Mouse (Mus musculus) gastrocnemius, adult 18-20 months (tissue): ENCODE data around the gene Adh4. TPM values are rescaled to one million over a fixed set of nuclear protein-coding genes. Genes with fewer than 3 reads are reported as not detected.
"Not testable (repeated sequence)": the region's sequence is repeated elsewhere in the genome, so short reads cannot be mapped to it uniquely, and the experiment has no call there.

Experiments
- DNase-seq: peaks from one replicate; pipeline ENCODE4 v3.0.0; 2021; ENCODE audit warnings: low spot score
- total RNA-seq, 2 experiments: library from RNA; stranded (reverse); gene quantifications; 2 replicates each; pipeline ENCODE4 v1.2.3; 2021

Adh4 gene
- total RNA-seq, 2 experiments from 2014 or later = not detected

DNA sequence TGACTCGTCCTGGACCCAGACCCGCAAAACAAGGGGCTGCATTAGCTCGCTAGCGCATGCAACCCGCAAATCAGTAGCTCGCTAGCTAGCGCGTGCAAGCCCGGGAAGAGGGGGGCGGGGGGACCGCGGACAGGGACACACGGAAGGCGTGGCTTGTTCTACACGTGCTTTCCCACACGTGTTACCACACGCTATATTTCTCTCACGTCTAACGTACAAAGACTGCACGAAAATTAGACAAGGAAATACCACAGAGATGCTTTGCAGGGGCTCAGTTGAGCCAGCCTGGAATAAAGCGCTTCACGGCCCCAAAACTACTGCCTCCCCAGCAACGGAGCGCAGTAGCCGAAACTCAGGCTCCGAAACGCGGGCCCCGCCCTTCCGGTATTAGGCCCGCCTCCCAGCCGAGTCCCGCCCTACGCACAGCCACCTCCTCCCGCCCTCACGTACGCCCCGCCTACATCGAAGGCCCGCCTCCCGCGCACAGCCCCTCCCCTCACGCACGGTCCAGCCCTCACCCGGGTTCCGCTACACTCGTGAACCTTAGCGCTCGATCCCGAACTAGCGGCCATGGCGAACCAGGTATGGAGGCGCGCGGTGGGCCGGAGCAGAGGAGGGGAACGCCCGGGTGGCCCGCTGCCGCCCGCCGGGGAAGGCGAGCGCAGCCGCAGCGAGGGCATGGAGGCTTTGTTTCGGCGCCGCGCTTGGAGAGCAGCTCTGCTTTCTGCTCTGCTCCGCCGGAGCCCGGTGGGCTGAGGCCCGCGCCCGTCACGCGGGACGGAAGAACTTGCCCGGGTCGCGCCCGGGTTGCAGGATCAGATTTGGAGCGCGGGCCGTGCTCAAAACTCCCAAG, 27.6 kb downstream of the Adh4 start, which contains the start of gene Adh5:
TSS of gene Adh5 (plus strand) at position 482 of the 853 bp plus-strand sequence.
- DNase-seq = peak; percentile 94

DNA sequence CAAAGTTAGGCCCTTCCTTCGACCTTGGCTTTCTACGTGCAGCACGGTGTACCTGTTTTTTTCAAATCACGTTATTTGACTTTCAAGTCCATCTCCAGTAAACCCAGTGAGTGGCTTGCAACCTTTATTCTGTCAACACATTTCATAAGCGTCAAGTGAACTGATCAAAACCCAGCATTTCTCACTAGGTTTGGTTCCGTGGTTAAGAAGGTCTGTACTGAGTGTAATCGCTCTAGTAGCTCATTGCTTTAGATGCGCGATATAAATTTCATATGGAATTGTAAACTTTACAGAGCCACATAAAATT, 28.2 kb downstream of the Adh4 start:
- no peak for DNase-seq

DNA sequence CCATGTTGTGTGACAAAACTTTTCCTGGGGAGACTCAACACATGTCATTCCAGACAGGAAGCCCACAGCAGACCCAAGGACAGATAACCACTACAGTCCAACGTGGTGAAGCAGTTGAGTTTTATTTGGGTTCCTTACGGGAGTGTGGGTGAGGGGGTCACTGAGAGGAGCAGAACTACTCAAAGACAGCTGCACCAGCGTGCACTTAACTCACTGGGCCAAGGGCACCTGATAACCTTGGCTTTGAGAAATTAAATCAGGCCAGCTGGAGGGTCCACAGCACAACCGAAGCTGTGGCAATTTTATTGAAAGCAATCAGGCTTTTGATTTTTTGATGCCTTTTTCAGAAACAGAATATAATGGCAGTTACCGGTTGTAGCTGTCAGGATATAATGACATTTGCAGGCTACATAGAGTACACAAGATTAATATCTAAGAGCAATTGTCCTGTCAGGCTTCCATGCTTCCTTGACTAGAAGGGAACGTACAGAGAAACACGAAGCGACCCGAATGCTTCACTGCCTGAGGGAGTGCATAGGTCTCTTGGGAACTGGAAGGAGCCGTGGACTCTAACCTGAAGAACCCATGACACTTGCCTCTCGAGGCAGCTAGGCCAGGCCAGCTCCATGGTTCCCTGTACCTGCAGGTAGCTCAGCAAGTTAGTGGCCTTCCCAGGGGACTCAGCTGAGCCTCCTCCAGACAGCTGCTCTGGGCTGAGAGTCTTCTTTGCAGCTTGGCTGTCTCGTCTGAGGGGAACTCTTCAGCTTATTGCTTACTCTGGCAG, 33.0 kb downstream of the Adh4 start:
- no peak for DNase-seq

DNA sequence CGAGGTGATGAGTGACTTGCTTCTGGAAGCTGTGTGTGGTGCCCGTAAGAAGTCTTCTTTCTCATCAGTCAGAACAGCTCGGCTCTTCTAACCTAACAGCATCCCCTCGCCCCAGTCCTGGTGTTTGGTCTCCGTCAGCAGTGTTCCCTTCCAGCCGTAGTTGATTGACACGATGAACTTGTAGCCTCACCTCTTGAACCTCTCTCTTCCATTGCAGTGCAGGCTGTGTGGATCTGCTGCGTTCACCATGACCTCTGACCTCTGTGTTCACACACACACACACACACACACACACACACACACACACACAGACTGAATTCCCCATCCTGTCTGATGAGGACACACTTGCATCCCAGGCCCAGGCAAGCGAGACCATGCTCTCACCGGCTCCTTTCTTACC, 36.9 kb downstream of the Adh4 start:
- no peak for DNase-seq

DNA sequence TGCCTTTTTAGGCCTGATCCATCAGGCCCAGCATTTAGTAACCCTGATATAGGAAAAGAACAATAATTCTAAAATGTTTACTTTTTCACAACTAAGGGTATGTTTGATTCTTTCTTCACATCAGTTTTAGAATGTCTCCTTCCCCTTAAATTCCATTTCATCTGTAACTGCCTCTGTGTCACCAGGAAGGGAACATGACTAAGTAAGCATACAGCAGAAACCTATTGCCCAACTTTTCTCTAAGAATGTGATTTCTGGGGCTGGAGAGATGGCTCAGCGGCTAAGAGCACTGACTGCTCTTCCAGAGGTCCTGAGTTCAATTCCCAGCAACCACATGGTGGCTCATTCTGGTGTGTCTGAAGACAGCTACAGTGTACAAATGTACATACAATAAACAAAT, 39.0 kb downstream of the Adh4 start:
- DNase-seq = no peak

DNA sequence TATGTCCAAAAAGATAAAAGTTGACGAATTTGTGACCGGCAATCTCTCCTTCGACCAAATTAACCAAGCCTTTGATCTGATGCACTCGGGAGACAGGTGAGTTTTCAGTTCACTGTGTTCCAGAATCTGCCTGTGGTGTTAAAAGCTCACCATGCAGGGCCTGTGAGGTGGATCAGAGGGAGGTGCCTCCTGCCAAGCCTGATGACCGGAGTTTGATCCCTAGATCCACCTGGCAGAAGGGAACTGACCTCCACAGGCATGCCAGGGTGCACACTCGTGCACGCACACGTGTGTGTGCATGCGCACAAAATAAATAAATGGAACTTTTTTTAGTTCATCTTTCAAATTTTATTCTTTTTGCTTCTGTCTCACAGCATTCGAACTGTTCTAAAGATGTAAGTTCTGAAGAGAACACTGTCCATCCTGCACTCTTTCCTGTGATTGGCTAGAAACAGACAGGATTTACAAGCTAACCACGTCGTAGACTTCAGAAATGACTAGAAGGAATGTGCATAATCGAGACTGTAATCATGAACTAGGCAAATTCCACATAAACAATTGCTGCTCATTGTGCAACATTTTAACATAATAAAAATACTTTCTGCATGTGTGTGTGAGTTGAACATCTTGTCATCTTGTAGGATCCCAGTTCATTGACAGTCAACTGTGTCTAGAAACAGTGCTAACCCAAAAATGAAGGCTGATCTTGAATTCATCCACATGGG, 39.6 kb downstream of the Adh4 start:
- no peak for DNase-seq

DNA sequence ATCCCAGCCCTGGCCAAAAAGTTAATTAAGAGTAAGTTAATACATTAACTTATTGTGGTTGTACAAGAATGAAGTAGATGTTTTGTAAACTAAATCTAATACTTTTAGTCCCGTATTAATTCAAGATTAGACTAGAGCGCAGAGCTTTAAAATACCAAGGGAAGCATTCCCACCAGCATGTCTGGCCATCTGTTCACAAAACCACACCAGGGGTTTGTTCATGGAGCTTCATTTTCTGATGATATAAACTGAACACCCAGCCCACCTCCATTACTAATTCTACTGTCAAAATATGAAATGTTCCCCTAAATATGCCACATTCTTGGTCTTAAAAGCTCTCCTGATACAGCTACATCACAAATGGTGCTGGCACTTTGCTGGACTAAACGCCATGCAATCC, 43.2 kb downstream of the Adh4 start:
- no peak for DNase-seq

DNA sequence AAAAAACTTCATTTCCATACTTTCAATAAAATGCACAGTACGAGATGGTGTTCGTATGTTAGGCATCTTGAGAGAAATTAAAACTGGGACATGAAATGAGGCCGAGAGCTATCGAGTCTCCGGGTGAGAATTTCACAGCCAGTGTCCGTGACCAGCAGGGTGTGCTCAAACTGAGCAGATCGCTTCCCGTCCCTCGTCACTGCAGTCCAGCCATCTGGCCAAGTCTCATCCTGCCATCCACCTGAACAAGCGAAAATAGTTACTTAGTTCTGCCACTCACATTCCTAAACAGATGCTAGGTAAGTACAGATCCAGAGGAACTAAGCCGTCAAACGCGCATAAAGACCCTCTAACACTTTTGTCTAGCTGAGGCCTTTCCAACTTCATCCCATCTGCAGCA, 45.0 kb downstream of the Adh4 start:
- peak; percentile 27 for DNase-seq

DNA sequence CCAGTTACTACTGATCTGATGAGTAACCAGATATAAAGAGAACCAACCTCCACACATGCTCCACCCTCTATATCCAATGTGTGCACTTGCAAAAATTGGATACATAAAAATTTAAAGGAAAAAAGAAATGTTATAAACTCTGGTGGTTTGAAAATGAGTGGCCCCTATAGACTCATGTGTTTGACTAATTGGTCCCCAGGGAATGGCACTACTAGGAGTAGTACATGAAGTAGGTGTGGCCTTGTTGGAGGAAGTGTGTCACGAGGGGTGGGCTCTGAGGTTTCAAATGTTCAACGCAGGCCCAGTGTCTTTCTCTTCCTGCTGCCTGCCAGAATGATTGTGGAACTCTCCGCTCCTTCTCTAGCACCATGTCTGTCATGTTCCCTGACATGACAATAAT, 46.6 kb downstream of the Adh4 start:
- no peak for DNase-seq

DNA sequence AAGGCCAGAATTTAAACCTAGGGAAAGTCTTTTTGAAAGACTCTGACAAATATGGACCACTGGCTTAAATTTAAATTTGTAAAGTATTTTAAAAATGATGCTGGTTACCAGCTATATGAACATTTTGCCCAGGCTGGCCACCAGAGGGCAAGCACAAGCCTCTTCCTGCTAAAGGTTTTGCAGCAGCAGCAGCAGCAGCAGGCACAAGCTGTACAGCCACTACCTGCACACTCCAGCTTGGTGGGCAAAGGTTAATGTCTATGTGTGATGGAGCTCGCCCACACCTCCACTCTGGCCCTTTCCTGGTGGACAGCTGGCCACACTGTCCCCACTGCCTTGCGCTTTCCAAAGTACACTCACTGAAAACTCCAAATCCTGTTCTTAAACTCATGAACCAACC, 47.9 kb downstream of the Adh4 start:
- no peak for DNase-seq

DNA sequence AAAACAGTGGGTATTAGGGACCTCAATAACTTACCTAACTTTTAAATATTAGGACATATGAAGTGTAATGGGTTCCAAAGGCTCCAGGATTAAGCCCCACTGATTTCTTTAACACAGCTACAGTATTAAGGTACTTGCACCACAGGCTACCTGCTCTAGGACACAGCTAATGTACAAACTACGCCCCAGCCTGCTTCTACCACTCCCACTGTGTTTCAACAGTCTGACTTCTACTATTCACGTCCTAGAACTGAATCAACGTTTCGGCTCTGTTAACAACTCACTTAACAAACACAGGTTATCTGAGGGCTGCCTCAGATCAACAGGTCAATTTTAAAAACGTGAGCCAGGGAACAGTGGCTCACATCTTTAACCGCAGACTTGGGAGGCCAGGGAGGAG, 48.5 kb downstream of the Adh4 start:
- no peak for DNase-seq

DNA sequence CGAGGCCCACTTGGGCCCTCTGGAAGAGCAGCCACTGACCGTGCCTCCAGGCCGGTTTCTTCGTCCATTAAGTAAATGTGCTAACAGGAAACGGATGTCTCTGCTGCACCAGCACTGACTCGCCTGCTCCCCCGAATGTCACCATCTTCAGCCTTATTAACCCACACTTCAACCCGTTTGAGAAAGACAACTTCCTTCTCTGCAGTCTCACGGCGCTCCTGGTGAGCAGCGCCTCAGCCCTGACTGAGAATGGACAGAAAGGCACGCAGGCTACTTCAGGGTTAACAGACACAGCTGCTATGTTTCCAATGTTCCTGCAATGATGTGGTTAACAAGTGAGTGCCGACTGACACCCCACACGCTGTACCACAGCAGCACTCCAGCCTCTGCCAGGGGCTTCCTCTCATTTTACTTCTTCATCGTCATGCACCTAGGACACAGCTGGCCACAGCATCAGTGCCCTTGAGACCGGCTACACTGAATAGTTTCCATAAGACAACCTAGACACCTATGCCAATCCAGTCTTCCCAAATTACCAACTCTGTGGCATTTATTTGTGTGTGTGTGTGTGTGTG, 49.4 kb downstream of the Adh4 start:
- no peak for DNase-seq

DNA sequence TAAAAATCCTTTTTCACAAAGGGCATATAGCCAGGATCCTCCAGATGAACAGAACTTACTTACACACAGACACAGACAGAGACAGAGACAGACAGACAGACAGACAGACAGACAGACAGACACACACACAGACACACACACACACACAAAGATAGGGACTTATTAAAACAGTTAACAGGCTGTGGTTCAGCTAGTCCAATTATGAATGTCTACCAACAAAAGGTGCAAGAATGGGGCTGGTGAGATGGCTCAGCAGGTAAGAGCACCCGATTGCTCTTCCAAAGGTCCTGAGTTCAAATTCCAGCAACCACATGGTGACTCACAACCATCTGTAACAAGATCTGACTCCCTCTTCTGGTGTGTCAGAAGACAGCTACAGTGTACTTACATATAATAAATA, 51.4 kb downstream of the Adh4 start:
- DNase-seq = not testable (repeated sequence)

DNA sequence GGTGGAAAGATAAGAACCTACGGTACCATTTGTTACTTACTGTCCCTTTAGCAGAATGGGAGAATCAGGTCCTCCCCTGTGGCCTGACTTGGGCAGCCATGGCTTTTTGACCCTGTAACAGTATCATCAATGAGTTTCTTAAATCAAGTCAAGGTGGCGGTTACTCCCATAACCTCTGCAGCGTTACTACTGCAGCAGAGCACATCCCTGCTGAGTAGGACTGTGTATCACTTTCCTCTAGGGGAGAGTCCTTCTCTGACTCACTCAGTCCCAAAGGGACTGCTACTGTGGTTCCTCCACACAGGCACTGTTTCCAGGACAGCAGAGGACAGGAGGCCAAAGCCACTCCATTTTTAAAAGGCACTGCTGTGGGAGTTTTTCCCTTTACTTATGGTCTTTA, 55.8 kb downstream of the Adh4 start:
- no peak for DNase-seq

DNA sequence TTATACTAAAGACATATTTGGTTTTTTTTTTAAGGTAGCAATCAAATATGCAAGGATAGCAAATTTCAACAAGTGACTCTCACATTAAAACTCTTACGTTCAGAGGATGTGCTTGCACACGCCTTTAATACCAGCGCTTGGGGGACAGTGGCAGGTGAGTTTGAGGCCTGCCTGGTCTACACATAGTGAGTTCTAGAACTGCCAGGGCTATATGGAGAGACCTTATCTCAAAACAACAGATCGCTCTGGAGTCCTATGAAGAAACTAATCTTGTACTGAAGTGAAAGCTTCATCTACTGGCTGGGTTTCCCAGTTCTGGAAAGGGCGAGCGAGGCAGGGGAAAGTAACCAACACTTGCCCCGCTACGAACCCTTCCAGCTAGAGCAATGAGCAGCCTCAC, 64.2 kb downstream of the Adh4 start:
- DNase-seq = no peak

Other genes starting within 250 kb of the Adh4 start
- not detected for gene 4930579F01Rik, start 221.6 kb upstream of the Adh4 start, total RNA-seq
- under 1 TPM; 0.40 to 0.46 TPM for gene Adh7, start 197.7 kb upstream of the Adh4 start, total RNA-seq
- gene Adh1, start 154.5 kb upstream of the Adh4 start, total RNA-seq = 10 to 100 TPM; 18.0 to 28.7 TPM
- gene Adh6a, start 102.2 kb upstream of the Adh4 start, total RNA-seq = not detected
- gene Adh6b, start 73.7 kb upstream of the Adh4 start, total RNA-seq = not detected
- 10 to 100 TPM; 57.1 to 58.3 TPM for gene Adh5, start 27.6 kb downstream of the Adh4 start, total RNA-seq
- 10 to 100 TPM; 45.5 to 46.4 TPM for gene Metap1, start 74.0 kb downstream of the Adh4 start, total RNA-seq
- gene Eif4e, start 110.7 kb downstream of the Adh4 start, total RNA-seq = 100 to 1,000 TPM; 119 to 137 TPM